Mouse (Mus musculus) liver, adult 2 months (tissue): ENCODE results near the gene Tekt3. TPM values are rescaled to one million over a fixed set of nuclear protein-coding genes. Genes with fewer than 3 reads are reported as not detected.

Experiments used
- DNase-seq: peaks from one replicate; pipeline ENCODE4 v3.0.0-alpha.2; 2011; ENCODE audit warnings: low read depth, low spot score; ENCODE audit errors: extremely low read depth
- H3K27ac ChIP-seq: fragments of 200-500 bp; replicated peaks from 2 replicates; pipeline ENCODE4 v1.5.1; 2012; ENCODE audit warnings: low read depth, mild to moderate bottlenecking, control low read depth, inconsistent platforms, low read length; ENCODE audit not compliant: insufficient read depth
- H3K27me3 ChIP-seq: fragments of 200-500 bp; 2 replicates; pipeline ENCODE4 v1.6.1; 2012; ENCODE audit warnings: mild to moderate bottlenecking, moderate library complexity, low read length, inconsistent platforms; ENCODE audit not compliant: control insufficient read depth, insufficient read depth
- H3K36me3 ChIP-seq: fragments of 200-500 bp; 2 replicates; pipeline ENCODE4 v1.6.1; 2012; ENCODE audit warnings: low read length, inconsistent platforms; ENCODE audit not compliant: control insufficient read depth, insufficient read depth
- H3K4me1 ChIP-seq: fragments of 200-500 bp; 2 replicates; pipeline ENCODE4 v1.6.1; 2011; ENCODE audit warnings: low read length; ENCODE audit not compliant: control insufficient read depth, insufficient read depth
- H3K4me3 ChIP-seq: fragments of 200-500 bp; 2 replicates; pipeline ENCODE4 v1.5.1; 2011; ENCODE audit warnings: low read depth, mild to moderate bottlenecking, control low read depth, low read length, moderate library complexity; ENCODE audit not compliant: insufficient read depth
- H3K79me2 ChIP-seq: fragments of 200-500 bp; 2 replicates; pipeline ENCODE4 v1.6.1; 2012; ENCODE audit warnings: inconsistent platforms, mild to moderate bottlenecking, low read length, moderate library complexity; ENCODE audit not compliant: control insufficient read depth, insufficient read depth
- H3K9ac ChIP-seq: fragments of 200-500 bp; 2 replicates; pipeline ENCODE4 v1.6.1; 2012; ENCODE audit warnings: low read depth, mild to moderate bottlenecking, control low read depth, inconsistent platforms, low read length
- CTCF ChIP-seq: fragments of 200-500 bp; IDR thresholded peaks from 2 replicates; pipeline ENCODE4 v1.5.1; 2011; ENCODE audit warnings: low read depth, low read length, control low read depth
- POLR2A ChIP-seq: fragments of 200-500 bp; IDR thresholded peaks from 2 replicates; pipeline ENCODE4 v1.6.1; 2011; ENCODE audit warnings: low read length, control low read depth; ENCODE audit not compliant: insufficient read depth; ENCODE audit errors: extremely low read depth
- WGBS: fragments of 180-500 bp; shearing (Covaris S2); methylation state at CpG from one replicate; pipeline ENCODE4 v1.1.7; 2018; 5-methylcytosine and 5-hydroxymethylcytosine counted together
- polyA plus RNA-seq: library from polyadenylated mRNA; depleted of rRNA; stranded (reverse); fragments of >200 nt; gene quantifications from 2 replicates; pipeline ENCODE4 v1.2.3, GENCODE M21; 2012
- total RNA-seq: library from RNA; depleted of rRNA; stranded (reverse); fragments of >200 nt; gene quantifications from 2 replicates; pipeline ENCODE4 v1.2.3, GENCODE M21; 2014

The Tekt3 gene
- total and polyA plus RNA-seq, 2 experiments, result not detected

DNA sequence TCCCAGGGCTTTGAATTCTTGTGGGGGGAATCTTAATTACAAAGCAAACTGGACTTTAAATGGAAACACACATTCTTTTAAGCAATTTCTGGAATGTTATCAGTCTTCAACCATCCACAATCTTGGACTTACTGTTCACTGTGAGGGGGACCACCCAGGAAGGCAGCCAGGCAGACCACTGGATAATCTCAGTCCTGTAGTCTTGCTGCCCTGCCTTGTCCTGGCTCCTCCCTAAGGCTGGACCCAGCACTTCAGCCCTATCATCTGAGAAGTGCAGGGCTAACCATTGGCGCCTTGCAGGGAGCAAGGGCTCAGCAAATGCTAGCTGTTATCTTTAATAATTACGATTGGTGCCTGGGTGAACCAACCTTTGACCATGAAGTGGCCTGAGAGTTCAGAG is 37.3 kb upstream of the Tekt3 start:
- no peak overlapping the region for H3K4me3 ChIP-seq
- peak; percentile 14 for DNase-seq
- H3K79me2 ChIP-seq, result no peaks in the 10 kb centered on the region
- WGBS, result 69% methylated on average over 2 of the region's 2 CpGs
- no peak overlapping the region for H3K9ac ChIP-seq
- H3K36me3 ChIP-seq, result no peaks in the 10 kb centered on the region
- H3K4me1 ChIP-seq, result no peaks in the 10 kb centered on the region
- H3K27ac ChIP-seq, result no peak overlapping the region
- TF ChIP-seq POLR2A (no peak), CTCF (no peak)
- no peaks in the 10 kb centered on the region for H3K27me3 ChIP-seq

DNA sequence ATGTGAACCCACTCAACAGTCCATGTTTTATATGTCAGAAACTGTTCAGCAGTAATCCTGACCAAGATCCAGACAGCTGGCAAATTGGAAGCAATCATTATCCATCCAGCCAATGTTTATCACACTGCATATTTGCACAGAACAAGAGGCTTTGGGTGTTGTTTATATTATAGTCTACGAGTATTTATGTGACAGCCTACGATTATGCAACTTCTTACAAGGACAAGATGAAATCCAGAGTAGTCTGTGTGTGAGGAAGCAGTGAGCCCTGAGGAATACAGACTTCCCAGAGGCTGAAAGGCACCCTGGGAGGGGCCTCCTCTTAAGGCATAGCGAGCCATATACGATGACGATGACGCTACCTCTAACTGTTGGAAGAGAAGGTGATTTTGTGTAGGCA is 36.0 kb upstream of the Tekt3 start:
- 69% methylated on average over 6 of the region's 6 CpGs for WGBS
- no peaks in the 10 kb centered on the region for H3K4me1 ChIP-seq
- H3K79me2 ChIP-seq, result no peaks in the 10 kb centered on the region
- H3K9ac ChIP-seq, result no peak overlapping the region
- H3K27me3 ChIP-seq, result no peaks in the 10 kb centered on the region
- DNase-seq, result peak; percentile 39
- no peak overlapping the region for H3K4me3 ChIP-seq
- no peak overlapping the region for H3K27ac ChIP-seq
- H3K36me3 ChIP-seq, result no peaks in the 10 kb centered on the region
- TF ChIP-seq CTCF (no peak), POLR2A (no peak)

DNA sequence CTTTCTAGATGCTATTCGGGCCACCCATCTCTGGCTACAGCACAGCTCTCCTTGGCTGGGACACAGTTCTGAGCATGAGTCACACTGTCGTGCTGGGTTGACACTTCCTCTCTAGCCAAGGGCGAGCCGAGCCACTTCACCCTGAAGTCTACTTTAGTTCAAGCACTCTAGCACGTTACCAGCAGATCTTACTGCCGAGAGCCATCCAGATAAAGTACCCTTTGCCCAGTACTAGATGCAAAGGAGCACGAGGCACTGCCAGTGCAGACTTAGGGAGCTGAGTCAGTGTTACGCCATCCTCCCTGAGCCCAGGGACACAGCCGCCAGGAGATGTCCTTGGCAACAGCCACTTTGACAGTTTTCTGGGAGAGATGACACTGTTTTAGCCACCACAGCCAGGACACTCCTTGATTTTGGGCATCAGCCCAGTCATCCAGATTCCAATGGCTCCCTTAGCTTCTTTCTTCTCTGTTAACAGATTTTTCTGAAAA is 34.8 kb upstream of the Tekt3 start:
- TF ChIP-seq CTCF, result no peak
- no peak for TF ChIP-seq POLR2A

DNA sequence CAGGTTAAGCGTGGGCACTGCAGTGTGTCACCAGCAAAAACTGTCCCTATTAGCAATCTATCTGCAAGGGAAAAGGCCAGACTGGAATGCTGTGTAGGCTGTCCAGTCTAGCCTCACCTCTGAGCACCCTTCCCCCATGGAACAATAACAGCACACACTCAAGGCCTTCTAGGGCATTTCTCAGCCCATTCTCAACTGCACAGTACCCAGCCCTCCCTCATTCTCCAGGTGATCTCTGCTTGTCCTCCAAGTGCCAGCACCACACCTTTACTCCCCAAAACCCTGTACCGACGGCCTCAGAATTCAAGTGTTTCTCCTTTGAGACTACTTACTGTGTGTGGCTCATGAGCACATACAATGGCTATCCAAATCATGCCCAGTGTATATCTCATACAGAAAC is 33.3 kb upstream of the Tekt3 start:
- Histone ChIP-seq H3K27ac (no peak overlapping the region), H3K4me1 (no peaks in the 10 kb centered on the region), H3K9ac (no peak overlapping the region), H3K27me3 (no peaks in the 10 kb centered on the region), H3K36me3 (no peaks in the 10 kb centered on the region), H3K4me3 (no peak overlapping the region), H3K79me2 (no peaks in the 10 kb centered on the region)
- TF ChIP-seq POLR2A (no peak), CTCF (no peak)
- 94% methylated on average over 3 of the region's 3 CpGs for WGBS
- DNase-seq, result no peak

More for the DNA sequence above, 34.8 kb upstream of the Tekt3 start:
- Histone ChIP-seq H3K36me3 (no peaks in the 10 kb centered on the region), H3K9ac (no peak overlapping the region), H3K27ac (0 out of 2 replicates have a peak overlapping the region, but pooled peaks have one; percentile 3), H3K4me3 (no peak overlapping the region), H3K27me3 (no peaks in the 10 kb centered on the region), H3K79me2 (no peaks in the 10 kb centered on the region), H3K4me1 (no peaks in the 10 kb centered on the region)
- 46% methylated on average over 9 of the region's 9 CpGs for WGBS
- peak; percentile 61 for DNase-seq

DNA sequence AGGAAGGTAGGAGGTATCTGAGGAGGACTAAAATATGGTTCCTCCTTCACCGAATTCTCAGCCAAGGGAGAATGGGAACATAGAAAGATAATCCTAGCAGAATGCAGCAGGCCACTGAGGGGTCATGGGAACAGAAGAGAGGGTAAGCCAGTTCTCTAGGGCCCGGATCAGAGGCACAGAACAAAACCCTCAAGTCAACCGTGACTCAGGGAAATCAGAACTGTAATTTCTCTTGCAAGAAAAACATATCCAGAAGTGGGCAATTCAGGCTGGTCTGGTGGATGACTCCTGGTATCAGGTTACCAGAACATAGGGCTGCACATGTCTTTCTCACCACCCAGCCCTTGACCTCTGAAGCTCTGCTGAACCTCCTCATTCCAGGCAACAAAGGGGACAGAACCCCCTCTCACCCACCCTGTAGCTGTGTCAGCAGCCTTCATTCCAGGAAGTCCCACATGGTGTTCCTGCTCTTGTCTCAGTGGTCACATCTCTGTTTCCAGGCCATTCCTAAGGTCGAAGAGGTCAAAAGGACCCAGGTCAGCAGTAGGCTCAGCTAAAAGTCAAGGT is 32.2 kb upstream of the Tekt3 start:
- 76% methylated on average over 4 of the region's 4 CpGs for WGBS
- no peak overlapping the region for H3K9ac ChIP-seq
- no peaks in the 10 kb centered on the region for H3K79me2 ChIP-seq
- no peaks in the 10 kb centered on the region for H3K4me1 ChIP-seq
- no peak overlapping the region for H3K27ac ChIP-seq
- DNase-seq, result no peak
- TF ChIP-seq POLR2A, result no peak
- no peak for TF ChIP-seq CTCF
- no peaks in the 10 kb centered on the region for H3K27me3 ChIP-seq
- no peak overlapping the region for H3K4me3 ChIP-seq
- H3K36me3 ChIP-seq, result no peaks in the 10 kb centered on the region

DNA sequence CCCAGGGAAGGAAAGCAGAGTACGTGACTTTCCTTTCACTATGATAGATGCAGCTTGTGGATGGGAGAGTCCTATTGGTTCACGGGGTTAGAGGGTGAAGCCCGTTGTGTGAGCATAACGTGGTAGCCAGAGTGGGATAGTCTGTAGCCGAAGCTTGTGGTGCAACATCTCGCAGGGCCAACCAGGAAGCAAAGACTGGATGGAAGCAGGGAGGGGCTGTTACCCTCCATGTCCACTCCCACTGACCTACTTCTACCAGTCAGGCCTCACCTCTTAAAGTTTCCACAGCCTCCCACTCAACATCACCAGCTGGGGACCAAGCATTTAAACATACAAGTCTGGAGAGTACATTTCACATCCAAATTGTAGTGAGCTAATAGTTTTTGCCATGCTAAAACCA is 31.7 kb upstream of the Tekt3 start:
- H3K4me3 ChIP-seq, result no peak overlapping the region
- H3K79me2 ChIP-seq, result no peaks in the 10 kb centered on the region
- WGBS, result 84% methylated on average over 6 of the region's 6 CpGs
- no peak for DNase-seq
- H3K4me1 ChIP-seq, result no peaks in the 10 kb centered on the region
- TF ChIP-seq POLR2A (no peak), CTCF (no peak)
- H3K27ac ChIP-seq, result no peak overlapping the region
- H3K9ac ChIP-seq, result no peak overlapping the region
- no peaks in the 10 kb centered on the region for H3K36me3 ChIP-seq
- no peaks in the 10 kb centered on the region for H3K27me3 ChIP-seq
